Mouse (Mus musculus) layer of hippocampus, adult 6 months (tissue): ENCODE data around the gene Cfl1. TPM values are rescaled to one million over a fixed set of nuclear protein-coding genes. Genes with fewer than 3 reads are reported as not detected.

Experiments used
- long read RNA-seq, 2 experiments: library from polyadenylated mRNA; unstranded; transcript quantifications; one replicate each; pipeline ENCODE4 v2.0.0; 2019 to 2020
- polyA plus RNA-seq: library from polyadenylated mRNA; unstranded; fragments of <200 nt; fragmentation: Nextera tagmentation; gene quantifications from 2 replicates; pipeline ENCODE4 v1.2.3, GENCODE M21; 2021

Cfl1 gene
- 906 and 1,048 TPM in 2 replicates for polyA plus RNA-seq
- long read RNA-seq, experiment 1, transcript Cfl1-202 (4 exons, 2,354 nt), result major isoform, 687 of 694 reads
- long read RNA-seq, experiment 1, partial matches to known transcripts, result 0 of 694 reads
- long read RNA-seq, experiment 1, other reads (novel, unspliced or antisense), result 5 of 694 reads
- long read RNA-seq, experiment 2, transcript Cfl1-202 (4 exons, 2,354 nt), result major isoform, 1,104 of 1,131 reads
- long read RNA-seq, experiment 2, partial matches to known transcripts, result 4 of 1,131 reads
- long read RNA-seq, experiment 2, other reads (novel, unspliced or antisense), result 22 of 1,131 reads

DNA sequence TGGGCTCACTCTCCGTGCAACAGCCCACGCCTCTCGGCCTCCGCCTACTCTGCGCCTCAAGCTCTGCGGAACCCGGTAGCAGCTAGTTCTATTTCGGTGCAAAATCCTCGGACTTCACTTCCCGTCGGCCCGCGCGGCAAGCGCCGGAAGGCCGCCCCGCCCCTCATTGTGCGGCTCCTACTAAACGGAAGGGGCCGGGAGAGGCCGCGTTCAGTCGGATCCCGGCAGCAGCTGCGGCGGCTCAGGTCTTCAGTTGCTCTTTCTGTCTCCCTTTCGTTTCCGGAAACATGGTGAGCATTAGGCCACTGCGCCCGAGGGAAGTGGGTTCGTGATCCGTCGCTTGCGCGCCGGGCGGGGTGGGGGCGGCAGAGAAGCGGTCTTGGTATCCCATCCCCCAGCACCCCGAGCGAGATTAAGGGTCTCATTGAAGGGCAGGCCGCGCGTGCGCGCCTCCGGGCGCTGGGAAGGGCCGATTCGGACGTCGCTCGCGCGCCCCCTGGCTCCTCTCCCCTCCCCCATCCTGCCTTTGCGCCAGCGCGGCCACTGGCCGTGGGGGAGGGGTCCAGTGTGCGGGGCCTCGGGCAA, at the start of gene Cfl1:
Gene Cfl1 (plus strand): TSS at position 143 of the 585 bp plus-strand sequence.

DNA sequence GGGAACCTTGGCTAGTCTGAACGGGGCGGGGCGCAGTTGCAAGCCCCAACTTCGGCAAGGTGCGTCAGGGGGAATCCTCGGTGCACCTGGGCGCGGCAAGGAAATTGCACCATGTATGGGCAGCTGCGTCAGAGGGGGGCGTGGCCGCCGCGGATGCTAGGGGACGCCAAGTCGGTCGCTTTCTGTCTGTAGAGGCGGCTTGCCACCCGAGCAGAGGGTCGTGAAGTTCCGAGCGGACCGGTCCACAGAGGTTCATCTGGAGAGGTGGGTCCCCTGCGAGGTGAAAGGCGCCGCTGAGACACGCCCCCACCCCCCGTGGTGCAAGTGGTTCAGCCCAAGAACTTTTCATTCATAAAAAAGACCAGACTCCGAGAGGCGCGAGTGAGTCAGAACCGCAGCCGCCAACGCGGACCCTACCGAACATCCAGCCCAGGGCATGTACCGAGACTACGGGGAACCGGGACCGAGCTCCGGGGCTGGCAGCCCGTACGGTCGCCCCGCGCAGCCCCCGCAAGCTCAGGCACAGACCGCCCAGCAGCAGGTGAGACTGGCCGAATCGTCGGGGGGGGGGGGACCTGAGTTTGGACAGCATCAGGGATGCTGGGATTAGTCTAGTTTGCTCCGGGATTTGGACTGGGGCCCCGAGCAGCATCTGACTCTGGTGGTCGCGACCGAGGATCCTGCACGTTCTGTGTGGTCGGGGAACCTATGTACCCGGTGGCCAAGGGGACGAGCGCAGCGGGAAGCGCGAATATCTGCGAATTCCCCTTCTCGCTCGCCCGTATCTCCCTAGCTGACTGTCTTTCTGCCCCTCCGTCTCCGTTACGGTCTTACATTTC, 42.5 kb upstream of the Cfl1 start, which contains the start of gene Fosl1:
Gene Fosl1 (plus strand): TSS at position 33 of the 839 bp plus-strand sequence.

DNA sequence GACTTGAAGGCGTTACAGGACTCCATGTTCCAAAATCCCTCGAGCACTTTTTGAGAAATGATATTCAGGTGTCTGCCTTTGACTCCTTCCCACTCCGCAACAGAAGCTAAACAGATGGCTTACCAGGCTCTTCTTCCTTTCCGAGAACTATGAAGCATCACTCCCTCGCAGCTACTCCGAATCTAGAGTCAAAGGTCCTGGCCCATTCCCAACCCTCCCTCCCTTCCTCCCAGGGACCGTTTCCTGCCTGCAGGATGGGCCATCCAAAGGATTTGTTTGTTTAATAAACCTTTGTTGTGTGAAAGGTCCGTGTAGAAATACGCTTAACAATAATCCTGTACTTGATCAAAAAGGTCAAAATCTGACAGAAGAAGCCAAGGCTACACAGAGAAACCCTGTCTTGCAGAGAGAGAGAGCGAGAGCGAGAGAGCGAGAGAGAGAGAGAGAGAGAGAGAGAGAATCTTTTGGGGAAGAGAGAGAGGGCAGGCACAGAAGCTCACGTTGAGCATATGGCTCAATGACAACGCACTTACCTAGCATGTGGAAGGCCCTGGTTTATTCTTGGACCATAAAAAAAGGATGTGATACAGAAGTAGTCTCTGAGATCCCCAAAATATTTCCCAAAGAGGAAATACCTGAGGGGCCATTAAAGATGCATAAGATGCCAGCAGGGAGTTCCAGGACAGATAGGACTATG, 32.4 kb upstream of the Cfl1 start, which contains the start of gene Ccdc85b:
Gene Ccdc85b (minus strand): TSS at position 149 of the 697 bp plus-strand sequence.

DNA sequence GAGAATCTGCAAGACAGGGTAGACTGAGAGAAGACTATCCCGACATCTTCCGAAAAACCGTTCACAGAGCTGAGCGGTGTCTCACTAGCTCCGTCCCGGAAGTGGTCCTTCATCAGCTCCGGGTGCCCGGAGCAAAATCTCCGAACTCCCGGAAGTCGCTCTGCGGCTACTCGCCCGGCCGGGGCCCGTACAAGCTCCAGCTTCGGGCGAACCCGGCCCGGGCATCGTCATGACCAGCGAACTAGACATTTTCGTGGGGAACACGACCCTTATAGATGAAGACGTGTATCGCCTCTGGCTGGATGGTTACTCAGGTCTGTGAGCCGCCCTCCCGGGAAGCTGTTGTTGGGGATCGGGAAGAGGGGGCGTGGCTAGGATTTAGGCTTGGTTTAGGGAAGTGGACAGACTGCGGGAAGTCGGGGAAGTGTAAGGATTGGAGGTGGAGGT, 29.8 kb upstream of the Cfl1 start, which contains the start of gene Fibp:
Gene Fibp (plus strand): TSS at position 151 of the 447 bp plus-strand sequence.

DNA sequence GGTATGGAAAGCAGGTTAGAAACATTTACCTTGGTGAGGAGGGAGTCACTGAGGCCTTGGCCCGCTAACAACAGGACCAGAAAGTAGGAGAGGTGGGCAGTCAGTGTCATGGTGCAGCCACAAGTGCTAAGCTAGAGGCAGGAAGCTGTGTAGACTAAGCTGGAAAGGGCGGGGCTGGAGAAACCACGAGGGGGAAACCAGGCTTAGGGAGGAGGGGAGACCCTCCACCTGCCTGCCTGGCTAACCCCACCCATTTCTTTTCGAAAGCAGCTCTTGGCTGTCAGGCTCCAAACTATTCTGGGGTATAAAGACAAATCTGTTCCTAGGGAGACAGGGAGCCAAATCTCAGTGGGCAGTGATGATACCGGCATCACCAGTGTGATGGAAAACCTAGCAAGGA, 21.9 kb upstream of the Cfl1 start, which contains the start of gene Ctsw:
Gene Ctsw (minus strand): TSS at position 134 of the 400 bp plus-strand sequence.

DNA sequence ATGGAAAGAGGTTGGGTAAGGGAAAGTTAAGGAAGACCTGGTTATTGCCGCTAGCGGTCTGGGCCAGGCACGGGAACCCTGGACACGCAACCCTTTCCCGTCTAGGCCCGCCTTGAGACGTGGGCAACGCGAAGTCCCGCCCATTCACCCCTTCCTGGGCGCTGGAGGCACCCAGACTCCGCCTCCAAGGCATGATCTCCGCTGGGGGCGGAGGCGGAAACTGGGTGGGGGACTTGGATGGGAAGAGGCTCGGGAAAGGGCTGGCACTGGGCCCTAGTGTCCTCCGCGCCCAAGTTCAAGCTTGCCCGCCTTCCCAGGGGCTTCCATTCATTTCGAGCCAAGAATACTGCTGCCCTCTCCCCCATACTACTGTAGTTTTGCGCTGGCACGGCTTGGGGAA, 16.5 kb upstream of the Cfl1 start, which contains the start of gene Efemp2:
Gene Efemp2 (plus strand): TSS at position 235 of the 400 bp plus-strand sequence.

DNA sequence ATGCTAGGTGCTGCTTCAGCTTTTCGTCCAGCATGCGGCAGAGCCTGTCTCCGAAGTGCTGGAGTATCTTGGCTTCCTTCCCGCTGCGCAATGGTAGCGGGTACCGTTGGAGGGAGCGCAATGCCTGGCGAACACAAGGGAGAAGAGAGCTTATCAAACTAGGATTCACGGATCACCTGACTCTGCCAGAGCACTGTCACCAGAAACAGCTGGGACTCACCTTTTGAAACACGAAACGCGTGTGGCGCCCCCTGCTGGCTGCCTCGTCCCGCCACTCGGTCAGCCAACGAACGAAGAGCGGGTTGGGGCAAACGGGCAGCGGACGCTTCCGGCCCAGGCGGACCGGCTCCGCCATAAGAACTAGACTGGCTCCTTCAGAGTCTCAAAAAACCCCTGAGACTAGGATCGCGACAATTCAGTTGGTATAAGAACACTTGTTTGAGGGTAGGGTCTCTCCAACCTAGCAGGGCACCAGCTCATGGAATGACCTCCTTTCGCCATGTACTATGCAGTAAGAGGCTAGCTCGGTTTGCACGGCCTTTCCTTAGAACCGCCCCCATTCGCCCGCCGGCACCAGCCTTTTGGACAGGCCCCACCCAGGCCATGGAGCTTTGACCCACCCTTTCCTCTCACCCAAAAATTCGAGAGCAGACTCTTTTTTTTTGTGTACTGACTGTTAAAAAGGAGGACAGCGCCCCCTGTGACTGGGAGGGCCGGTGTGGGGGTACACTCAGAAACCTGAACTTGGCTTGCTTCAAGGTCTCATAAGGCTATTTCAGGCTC, 2.3 kb upstream of the Cfl1 start, which contains the start of gene Mus81:
Gene Mus81 (minus strand): TSS at position 635 of the 783 bp plus-strand sequence.

DNA sequence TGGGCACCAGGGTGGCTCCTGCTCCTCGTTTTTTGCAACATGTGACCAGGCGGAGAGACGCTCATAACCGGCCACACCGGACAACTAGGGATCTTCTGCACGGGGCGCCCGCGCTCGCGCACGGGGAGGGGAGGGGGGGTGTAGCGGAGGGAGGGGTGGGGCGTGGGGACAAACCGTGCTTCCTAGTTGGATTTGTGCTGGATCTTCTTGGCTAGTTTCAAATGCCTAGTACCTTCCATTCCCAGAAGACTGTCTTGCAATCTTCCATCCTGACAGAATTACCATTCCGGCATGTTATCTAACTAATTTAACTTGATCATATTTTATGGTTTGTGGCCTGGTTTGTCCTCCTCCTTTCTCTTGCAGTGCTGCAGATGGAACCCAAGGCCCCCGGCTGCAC, 13.4 kb downstream of the Cfl1 start, which contains the start of gene 1700020D05Rik:
Gene 1700020D05Rik (minus strand): TSS at position 101 of the 400 bp plus-strand sequence.

DNA sequence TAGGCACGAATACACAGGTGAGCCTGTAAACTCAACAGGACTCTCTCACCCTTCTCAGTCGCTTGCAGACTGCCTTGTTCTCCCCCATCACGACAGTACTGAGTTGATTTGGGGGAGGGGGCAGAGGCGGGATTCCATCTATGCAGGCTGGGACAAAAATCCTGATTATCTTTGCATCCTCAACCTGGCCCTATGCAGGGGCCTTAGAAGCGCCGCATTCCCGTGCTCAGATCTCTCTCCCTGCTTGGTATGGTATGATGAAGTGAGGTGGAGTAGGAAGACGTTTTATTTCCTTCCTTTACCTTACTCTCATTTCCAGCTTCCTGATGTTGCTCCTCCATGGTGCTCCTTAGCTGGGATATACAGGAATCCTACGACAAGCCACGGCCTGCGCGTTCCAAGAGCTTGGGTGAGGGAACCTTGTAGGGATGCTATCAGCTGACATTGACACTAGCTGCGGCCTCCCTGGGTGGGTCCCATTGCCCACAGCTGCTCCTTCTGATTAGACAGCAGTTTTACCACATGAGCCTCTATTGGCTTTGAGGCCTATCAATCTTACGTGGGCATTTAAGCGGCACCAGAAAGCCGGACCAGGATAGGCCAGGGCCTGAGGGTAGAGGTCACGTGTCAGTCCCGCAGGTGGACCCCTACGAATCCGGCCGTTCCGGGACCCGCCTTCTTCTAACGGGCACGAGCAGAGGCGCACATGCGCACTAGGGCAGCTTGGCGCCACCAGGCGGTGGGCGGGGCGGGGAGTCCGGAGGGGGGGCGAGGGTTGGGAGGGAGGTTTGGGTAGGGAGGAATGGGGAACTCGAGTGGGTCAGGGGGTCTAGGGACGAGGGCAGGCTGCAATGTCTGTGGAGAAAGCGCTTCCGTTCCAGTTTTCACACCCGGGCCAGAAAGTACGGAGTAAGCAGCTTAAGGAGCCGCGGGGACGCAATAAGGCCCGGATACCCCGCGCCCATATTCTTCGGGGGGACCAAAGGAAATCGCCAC, 20.1 kb downstream of the Cfl1 start, which contains the start of gene Snx32:
Gene Snx32 (minus strand): TSS at position 508 of the 996 bp plus-strand sequence.

Other genes with a start within 250 kb of the Cfl1 start
- 25.5 and 25.8 TPM in 2 replicates for gene Pacs1, start 217.3 kb upstream of the Cfl1 start, polyA plus RNA-seq
- 214 and 232 TPM in 2 replicates for gene Sf3b2, start 195.0 kb upstream of the Cfl1 start, polyA plus RNA-seq
- 71.6 and 91.0 TPM in 2 replicates for gene Gal3st3, start 192.1 kb upstream of the Cfl1 start, polyA plus RNA-seq
- not detected in 2 replicates for gene Catsper1, start 154.7 kb upstream of the Cfl1 start, polyA plus RNA-seq
- 20.6 and 32.3 TPM in 2 replicates for gene Cst6, start 140.9 kb upstream of the Cfl1 start, polyA plus RNA-seq
- 22.7 and 28.8 TPM in 2 replicates for gene Eif1ad, start 123.7 kb upstream of the Cfl1 start, polyA plus RNA-seq
- gene Banf1, start 123.3 kb upstream of the Cfl1 start, polyA plus RNA-seq, result 166 and 174 TPM in 2 replicates
- gene Sart1, start 101.8 kb upstream of the Cfl1 start, polyA plus RNA-seq, result 23.3 and 23.5 TPM in 2 replicates
- gene Tsga10ip, start 87.9 kb upstream of the Cfl1 start, polyA plus RNA-seq, result not detected in 2 replicates
- 165 and 209 TPM in 2 replicates for gene Drap1, start 65.5 kb upstream of the Cfl1 start, polyA plus RNA-seq
- 40.3 and 40.7 TPM in 2 replicates for gene AI837181, start 65.3 kb upstream of the Cfl1 start, polyA plus RNA-seq
- gene Fosl1, start 42.9 kb upstream of the Cfl1 start, polyA plus RNA-seq, result 0.38 TPM in 1 of 2 replicates, not detected in the other
- gene Ccdc85b, start 32.6 kb upstream of the Cfl1 start, polyA plus RNA-seq, result 15.8 and 16.5 TPM in 2 replicates
- gene Fibp, start 29.8 kb upstream of the Cfl1 start, polyA plus RNA-seq, result 85.1 and 88.5 TPM in 2 replicates
- gene Ctsw, start 21.9 kb upstream of the Cfl1 start, polyA plus RNA-seq, result 0.20 and 0.41 TPM in 2 replicates
- gene Efemp2, start 16.5 kb upstream of the Cfl1 start, polyA plus RNA-seq, result 17.7 and 32.4 TPM in 2 replicates
- gene Mus81, start 2.1 kb upstream of the Cfl1 start, polyA plus RNA-seq, result 24.3 and 24.9 TPM in 2 replicates
- not detected in 2 replicates for gene 1700020D05Rik, start 13.3 kb downstream of the Cfl1 start, polyA plus RNA-seq
- 50.6 and 51.6 TPM in 2 replicates for gene Snx32, start 20.1 kb downstream of the Cfl1 start, polyA plus RNA-seq
- gene Ovol1, start 70.2 kb downstream of the Cfl1 start, polyA plus RNA-seq, result not detected in 2 replicates
- gene Ap5b1, start 77.6 kb downstream of the Cfl1 start, polyA plus RNA-seq, result 2.8 and 5.1 TPM in 2 replicates
- gene Rnaseh2c, start 111.4 kb downstream of the Cfl1 start, polyA plus RNA-seq, result 47.4 and 53.5 TPM in 2 replicates
- gene Kat5, start 119.8 kb downstream of the Cfl1 start, polyA plus RNA-seq, result 41.3 and 45.1 TPM in 2 replicates
- gene Rela, start 147.0 kb downstream of the Cfl1 start, polyA plus RNA-seq, result 9.2 and 14.8 TPM in 2 replicates
- gene Sipa1, start 173.3 kb downstream of the Cfl1 start, polyA plus RNA-seq, result 7.2 and 9.3 TPM in 2 replicates
- gene Map3k11, start 198.3 kb downstream of the Cfl1 start, polyA plus RNA-seq, result 6.1 and 6.9 TPM in 2 replicates
- 6.7 and 8.1 TPM in 2 replicates for gene Pcnx3, start 198.5 kb downstream of the Cfl1 start, polyA plus RNA-seq
- 0.65 and 0.82 TPM in 2 replicates for gene Kcnk7, start 213.9 kb downstream of the Cfl1 start, polyA plus RNA-seq
- 9.6 and 11.4 TPM in 2 replicates for gene Ehbp1l1, start 235.9 kb downstream of the Cfl1 start, polyA plus RNA-seq
- gene Fam89b, start 239.2 kb downstream of the Cfl1 start, polyA plus RNA-seq, result 13.9 and 17.1 TPM in 2 replicates